Mouse (Mus musculus) myocyte (in vitro differentiated cells): ENCODE results near the gene Polr2f. TPM values are rescaled to one million over a fixed set of nuclear protein-coding genes. Genes with fewer than 3 reads are reported as not detected.

Experiments used
- H3K27me3 ChIP-seq: one replicate; pipeline ENCODE4 v1.6.1; 2011; ENCODE audit not compliant: control insufficient read depth, insufficient read depth, insufficient read length
- H3K36me3 ChIP-seq: one replicate; pipeline ENCODE4 v1.6.1; 2011; ENCODE audit not compliant: control insufficient read depth, insufficient read depth
- H3K4me2 ChIP-seq: one replicate; pipeline ENCODE4 v1.6.1; 2011; ENCODE audit warnings: low read depth, control low read depth
- H3K4me3 ChIP-seq: one replicate; pipeline ENCODE4 v1.5.1; 2011; ENCODE audit warnings: mild to moderate bottlenecking, control low read depth, moderate library complexity
- H3K79me2 ChIP-seq: one replicate; pipeline ENCODE4 v1.6.1; 2011; ENCODE audit not compliant: control insufficient read depth, insufficient read depth
- H3ac ChIP-seq: one replicate; pipeline ENCODE4 v1.6.1; 2011; ENCODE audit not compliant: control insufficient read depth, insufficient read length
- CEBPB ChIP-seq: IDR thresholded peaks from 2 replicates; pipeline ENCODE4 v1.6.1; 2011; ENCODE audit warnings: mild to moderate bottlenecking, moderate library complexity; ENCODE audit not compliant: poor library complexity, insufficient read depth, severe bottlenecking
- E2F4 ChIP-seq: IDR thresholded peaks from one replicate; pipeline ENCODE4 v1.6.1; 2011; ENCODE audit warnings: mild to moderate bottlenecking, control low read depth, moderate library complexity; ENCODE audit not compliant: insufficient read depth
- MAX ChIP-seq: IDR thresholded peaks from one replicate; pipeline ENCODE4 v1.6.1; 2011; ENCODE audit warnings: low read depth, mild to moderate bottlenecking, control low read depth
- MYOD1 ChIP-seq, 3 experiments: IDR thresholded peaks; one replicate each; pipeline ENCODE4 v1.6.1; 2011; ENCODE audit warnings: control low read depth in 2 of 3, low read depth in 2 of 3, mild to moderate bottlenecking in 2 of 3, moderate library complexity in 1 of 3; ENCODE audit not compliant: insufficient read length in 2 of 3, control insufficient read depth in 1 of 3
- MYOG ChIP-seq, 3 experiments: IDR thresholded peaks; one replicate each; pipeline ENCODE4 v1.6.1; 2011; ENCODE audit warnings: control low read depth in 2 of 3, low read depth in 2 of 3, mild to moderate bottlenecking in 2 of 3; ENCODE audit not compliant: insufficient read length in 2 of 3, control insufficient read depth in 1 of 3, insufficient read depth in 1 of 3
- POLR2A ChIP-seq: IDR thresholded peaks from one replicate; pipeline ENCODE4 v1.6.1; 2011; ENCODE audit warnings: low read depth, mild to moderate bottlenecking, control low read depth, moderate library complexity; ENCODE audit not compliant: insufficient read length
- POLR2AphosphoS2 ChIP-seq: IDR thresholded peaks from one replicate; pipeline ENCODE4 v1.6.1; 2011; ENCODE audit warnings: low read depth, control low read depth; ENCODE audit not compliant: insufficient read length
- REST ChIP-seq: IDR thresholded peaks from one replicate; pipeline ENCODE4 v1.6.1; 2011; ENCODE audit warnings: mild to moderate bottlenecking, control low read depth, moderate library complexity; ENCODE audit not compliant: insufficient read depth, insufficient read length
- SRF ChIP-seq: IDR thresholded peaks from one replicate; pipeline ENCODE4 v1.6.1; 2011; ENCODE audit warnings: low read depth; ENCODE audit not compliant: control insufficient read depth, insufficient read length
- TCF12 ChIP-seq: IDR thresholded peaks from one replicate; pipeline ENCODE4 v1.6.1; 2011; ENCODE audit warnings: mild to moderate bottlenecking, control low read depth; ENCODE audit not compliant: poor library complexity, insufficient read depth, severe bottlenecking
- TCF3 ChIP-seq: IDR thresholded peaks from one replicate; pipeline ENCODE4 v1.6.1; 2011; ENCODE audit warnings: low read depth, control low read depth; ENCODE audit not compliant: insufficient read length
- USF1 ChIP-seq: IDR thresholded peaks from one replicate; pipeline ENCODE4 v1.6.1; 2011; ENCODE audit warnings: low read depth, mild to moderate bottlenecking, control low read depth, moderate library complexity
- polyA plus RNA-seq: library from polyadenylated mRNA; unstranded; fragments of >200 nt; fragmentation: generic; extraction: Trizol; gene quantifications from one replicate; pipeline ENCODE4 v1.2.1, GENCODE M21; 2012; ENCODE audit warnings: missing spikeins

Gene Polr2f
- polyA plus RNA-seq, 1 experiment = 388 TPM

- Histone ChIP-seq H3K36me3 (no peaks in the 10 kb centered on the region), H3K27me3 (no peaks in the 10 kb centered on the region), H3K4me3 (no peak overlapping the region), H3ac (no peak overlapping the region), H3K4me2 (no peak overlapping the region), H3K79me2 (peaks cover 21% of the 10 kb centered on the region)
- TF ChIP-seq MYOD1 (IDR thresholded peaks at IDR 0.05; ENCODE audit: control insufficient read depth in 1 of 3, insufficient read length in 2 of 3, low read depth in 2 of 3) = no peak
- TF ChIP-seq SRF = no peak
- no peak for TF ChIP-seq TCF12
- TF ChIP-seq POLR2A = no peak
- no peak for TF ChIP-seq REST
- no peak for TF ChIP-seq MYOG (IDR thresholded peaks at IDR 0.05; ENCODE audit: control insufficient read depth in 1 of 3, insufficient read depth in 1 of 3, insufficient read length in 2 of 3, low read depth in 2 of 3)
- TF ChIP-seq E2F4 = no peak
- TF ChIP-seq CEBPB = no peak
- TF ChIP-seq TCF3 = no peak
- TF ChIP-seq USF1 = no peak
- no peak for TF ChIP-seq POLR2AphosphoS2
- TF ChIP-seq MAX = no peak
These were observed 1.2 kb upstream of the Polr2f start for GRCm38 (mm10) chr15:79139640-79140039.

GRCm38 (mm10) chr15:79141566-79141917, 733 bp downstream of the Polr2f start:
- no peak for TF ChIP-seq E2F4
- H3K27me3 ChIP-seq = no peaks in the 10 kb centered on the region
- H3K36me3 ChIP-seq = no peaks in the 10 kb centered on the region

GRCm38 (mm10) chr15:79143316-79143715, 2.5 kb downstream of the Polr2f start:
- Histone ChIP-seq H3K79me2 (peaks cover 21% of the 10 kb centered on the region), H3K36me3 (peaks cover 5% of the 10 kb centered on the region), H3ac (no peak overlapping the region), H3K27me3 (no peaks in the 10 kb centered on the region), H3K4me3 (no peak overlapping the region), H3K4me2 (no peak overlapping the region)
- no peak for TF ChIP-seq CEBPB
- TF ChIP-seq SRF = no peak
- TF ChIP-seq USF1 = no peak

More at GRCm38 (mm10) chr15:79141566-79141917, 733 bp downstream of the Polr2f start:
- peaks cover 21% of the 10 kb centered on the region for H3K79me2 ChIP-seq
- H3K4me2 ChIP-seq = peak overlapping the region; percentile 78
- peak overlapping the region; percentile 38 for H3ac ChIP-seq
- H3K4me3 ChIP-seq = peak overlapping the region; percentile 85

- Histone ChIP-seq H3K36me3 (peaks cover 9% of the 10 kb centered on the region), H3K27me3 (no peaks in the 10 kb centered on the region), H3ac (no peak overlapping the region), H3K4me3 (no peak overlapping the region), H3K79me2 (peaks cover 21% of the 10 kb centered on the region), H3K4me2 (no peak overlapping the region)
- TF ChIP-seq MYOG (IDR thresholded peaks at IDR 0.05; ENCODE audit: control insufficient read depth in 1 of 3, insufficient read depth in 1 of 3, insufficient read length in 2 of 3, low read depth in 2 of 3) (no peak), E2F4 (no peak), TCF12 (no peak), MYOD1 (IDR thresholded peaks at IDR 0.05; ENCODE audit: control insufficient read depth in 1 of 3, insufficient read length in 2 of 3, low read depth in 2 of 3) (no peak), MAX (no peak), REST (no peak), CEBPB (no peak), SRF (no peak), POLR2AphosphoS2 (no peak), TCF3 (no peak), USF1 (no peak)
These were observed 3.2 kb downstream of the Polr2f start for GRCm38 (mm10) chr15:79144021-79144420.

- Histone ChIP-seq H3ac (no peak overlapping the region), H3K79me2 (peaks cover 21% of the 10 kb centered on the region), H3K4me3 (no peak overlapping the region), H3K4me2 (no peak overlapping the region), H3K36me3 (peaks cover 16% of the 10 kb centered on the region), H3K27me3 (no peaks in the 10 kb centered on the region)
- TF ChIP-seq POLR2A (no peak), MYOG (IDR thresholded peaks at IDR 0.05; ENCODE audit: control insufficient read depth in 1 of 3, insufficient read depth in 1 of 3, insufficient read length in 2 of 3, low read depth in 2 of 3) (peak; percentile 7 to 71 (median 22)), MYOD1 (IDR thresholded peaks at IDR 0.05; ENCODE audit: control insufficient read depth in 1 of 3, insufficient read length in 2 of 3, low read depth in 2 of 3) (peak in 2 of 3 experiments; percentile 21 to 71)
These were observed 4.7 kb downstream of the Polr2f start for GRCm38 (mm10) chr15:79145522-79145921.

GRCm38 (mm10) chr15:79148533-79148932, 7.7 kb downstream of the Polr2f start:
- H3K27me3 ChIP-seq = no peaks in the 10 kb centered on the region
- no peak overlapping the region for H3K4me3 ChIP-seq
- TF ChIP-seq USF1 = no peak
- no peak for TF ChIP-seq E2F4
- no peak for TF ChIP-seq MAX
- no peak for TF ChIP-seq TCF3
- no peak for TF ChIP-seq SRF
- TF ChIP-seq MYOD1 (IDR thresholded peaks at IDR 0.05; ENCODE audit: control insufficient read depth in 1 of 3, insufficient read length in 2 of 3, low read depth in 2 of 3) = no peak
- TF ChIP-seq TCF12 = no peak
- TF ChIP-seq POLR2AphosphoS2 = no peak
- H3K79me2 ChIP-seq = peaks cover 3% of the 10 kb centered on the region
- H3ac ChIP-seq = no peak overlapping the region
- peaks cover 16% of the 10 kb centered on the region for H3K36me3 ChIP-seq
- no peak overlapping the region for H3K4me2 ChIP-seq
